Mouse (Mus musculus) CD4-positive helper T cell, adult 2 months (primary cell): ENCODE measurements around the gene Adra2c.

Experiments used
- DNase-seq: peaks from one replicate; pipeline ENCODE4 v3.0.0-alpha.2; 2012; ENCODE audit warnings: low read depth, missing footprints, low spot score

The Adra2c gene

GRCm38 (mm10) chr5:35311738-35312250, 33.7 kb downstream of the Adra2c start:
- DNase-seq: no peak

GRCm38 (mm10) chr5:35313231-35313821, 35.2 kb downstream of the Adra2c start:
- DNase-seq: no peak

GRCm38 (mm10) chr5:35313826-35314586, 35.9 kb downstream of the Adra2c start:
- no peak for DNase-seq

- no peak for DNase-seq
Observed at GRCm38 (mm10) chr5:35314629-35315028, 36.5 kb downstream of the Adra2c start.

GRCm38 (mm10) chr5:35315204-35315603, 37.1 kb downstream of the Adra2c start:
- no peak for DNase-seq

- DNase-seq: no peak
Observed at GRCm38 (mm10) chr5:35320650-35321049, 42.5 kb downstream of the Adra2c start.

- no peak for DNase-seq
Observed at GRCm38 (mm10) chr5:35330822-35331221, 52.7 kb downstream of the Adra2c start.
